Mouse (Mus musculus): ENCODE data around the gene Slc5a11. TPM values are rescaled to one million over a fixed set of nuclear protein-coding genes. Genes with fewer than 3 reads are reported as not detected.

Gene Slc5a11
- 0.37 and 0.63 TPM in 2 replicates for polyA plus RNA-seq (2015; fragmentation: Nextera tagmentation; extraction: Ambion mirVana)

- Histone ChIP-seq H3K9ac (no peak within 1 kb of the TSS), H3K9me3 (replicated peaks) (no peaks in the 10 kb centered on the region), H3K36me3 (no peaks in the 10 kb centered on the region), H3K4me1 (peaks cover 9% of the 10 kb centered on the region; the same call in 1 of the 2 replicates), H3K27me3 (no peaks in the 10 kb centered on the region), H3K4me2 (replicated peaks) (no peak within 1 kb of the TSS), H3K27ac (replicated peaks) (no peak within 1 kb of the TSS), H3K4me3 (replicated peaks) (no peak within 1 kb of the TSS)
- 31% methylated on average over 8 of the region's 8 CpGs for WGBS
- ATAC-seq (ENCODE audit: insufficient number of reproducible peaks, low FRiP score, low TSS enrichment, low read depth): peak; percentile 32; the same call in 1 of the 2 replicates
Observed at GRCm38 (mm10) chr7:123214365-123215075, at the start of gene Slc5a11. Slc5a11 (plus strand) TSS chr7:123214780.

- no peaks in the 10 kb centered on the region for H3K4me1 ChIP-seq
- no peak overlapping the region for H3K4me3 ChIP-seq (replicated peaks)
- no peaks in the 10 kb centered on the region for H3K9me3 ChIP-seq (replicated peaks)
- peaks cover 93% of the 10 kb centered on the region for H3K36me3 ChIP-seq
- no peaks in the 10 kb centered on the region for H3K27me3 ChIP-seq
- no peak overlapping the region for H3K4me2 ChIP-seq (replicated peaks)
- WGBS: 91% methylated on average over 2 of the region's 2 CpGs
- ATAC-seq (ENCODE audit: insufficient number of reproducible peaks, low FRiP score, low TSS enrichment, low read depth): no peak
- H3K9ac ChIP-seq: no peak overlapping the region
- no peak overlapping the region for H3K27ac ChIP-seq (replicated peaks)
Observed at GRCm38 (mm10) chr7:123167436-123167835, 47.1 kb upstream of the Slc5a11 start.

- ATAC-seq (ENCODE audit: insufficient number of reproducible peaks, low FRiP score, low TSS enrichment, low read depth): no peak
- H3K36me3 ChIP-seq: peaks cover 90% of the 10 kb centered on the region
Observed at GRCm38 (mm10) chr7:123169618-123170017, 45.0 kb upstream of the Slc5a11 start.

GRCm38 (mm10) chr7:123172101-123172500 lies 42.5 kb upstream of the Slc5a11 start:
- no peaks in the 10 kb centered on the region for H3K9me3 ChIP-seq (replicated peaks)
- H3K36me3 ChIP-seq: peaks cover 91% of the 10 kb centered on the region
- no peaks in the 10 kb centered on the region for H3K27me3 ChIP-seq
- no peak overlapping the region for H3K9ac ChIP-seq
- H3K4me3 ChIP-seq (replicated peaks): no peak overlapping the region
- 87% methylated on average over 5 of the region's 5 CpGs for WGBS
- no peaks in the 10 kb centered on the region for H3K4me1 ChIP-seq
- ATAC-seq (ENCODE audit: insufficient number of reproducible peaks, low FRiP score, low TSS enrichment, low read depth): no peak
- H3K4me2 ChIP-seq (replicated peaks): no peak overlapping the region
- H3K27ac ChIP-seq (replicated peaks): no peak overlapping the region

More at GRCm38 (mm10) chr7:123169618-123170017, 45.0 kb upstream of the Slc5a11 start:
- Histone ChIP-seq H3K4me1 (no peaks in the 10 kb centered on the region), H3K4me2 (replicated peaks) (no peak overlapping the region), H3K27ac (replicated peaks) (no peak overlapping the region), H3K9me3 (replicated peaks) (no peaks in the 10 kb centered on the region), H3K9ac (no peak overlapping the region), H3K27me3 (no peaks in the 10 kb centered on the region), H3K4me3 (replicated peaks) (no peak overlapping the region)
- 89% methylated on average over 2 of the region's 2 CpGs for WGBS

- no peak overlapping the region for H3K9ac ChIP-seq
- H3K36me3 ChIP-seq: peaks cover 87% of the 10 kb centered on the region
Observed at GRCm38 (mm10) chr7:123177215-123177614, 37.4 kb upstream of the Slc5a11 start.

GRCm38 (mm10) chr7:123181787-123182701 lies 32.5 kb upstream of the Slc5a11 start:
- WGBS: 84% methylated on average over 20 of the region's 20 CpGs
- no peak overlapping the region for H3K4me2 ChIP-seq (replicated peaks)
- H3K9me3 ChIP-seq (replicated peaks): no peaks in the 10 kb centered on the region
- H3K36me3 ChIP-seq: peaks cover 83% of the 10 kb centered on the region
- ATAC-seq (ENCODE audit: insufficient number of reproducible peaks, low FRiP score, low TSS enrichment, low read depth): no peak
- H3K9ac ChIP-seq: no peak overlapping the region
- no peaks in the 10 kb centered on the region for H3K4me1 ChIP-seq
- no peak overlapping the region for H3K4me3 ChIP-seq (replicated peaks)
- H3K27me3 ChIP-seq: no peaks in the 10 kb centered on the region
- no peak overlapping the region for H3K27ac ChIP-seq (replicated peaks)

More at GRCm38 (mm10) chr7:123177215-123177614, 37.4 kb upstream of the Slc5a11 start:
- Histone ChIP-seq H3K4me2 (replicated peaks) (no peak overlapping the region), H3K27ac (replicated peaks) (no peak overlapping the region), H3K9me3 (replicated peaks) (no peaks in the 10 kb centered on the region), H3K27me3 (no peaks in the 10 kb centered on the region), H3K4me3 (replicated peaks) (no peak overlapping the region), H3K4me1 (no peaks in the 10 kb centered on the region)
- ATAC-seq (ENCODE audit: insufficient number of reproducible peaks, low FRiP score, low TSS enrichment, low read depth): no peak; the same call in 1 of the 2 replicates

- no peaks in the 10 kb centered on the region for H3K27me3 ChIP-seq
- no peak overlapping the region for H3K9ac ChIP-seq
- ATAC-seq (ENCODE audit: insufficient number of reproducible peaks, low FRiP score, low TSS enrichment, low read depth): no peak
- H3K27ac ChIP-seq (replicated peaks): no peak overlapping the region
- H3K4me3 ChIP-seq (replicated peaks): no peak overlapping the region
- WGBS: 100% methylated on average over 1 of the region's 1 CpGs
- no peak overlapping the region for H3K4me2 ChIP-seq (replicated peaks)
- H3K4me1 ChIP-seq: no peaks in the 10 kb centered on the region
- no peaks in the 10 kb centered on the region for H3K9me3 ChIP-seq (replicated peaks)
- H3K36me3 ChIP-seq: peaks cover 89% of the 10 kb centered on the region
Observed at GRCm38 (mm10) chr7:123184891-123185290, 29.7 kb upstream of the Slc5a11 start.

GRCm38 (mm10) chr7:123186463-123186862 lies 28.1 kb upstream of the Slc5a11 start:
- H3K9ac ChIP-seq: no peak overlapping the region
- no peak overlapping the region for H3K4me3 ChIP-seq (replicated peaks)
- ATAC-seq (ENCODE audit: insufficient number of reproducible peaks, low FRiP score, low TSS enrichment, low read depth): no peak
- H3K27ac ChIP-seq (replicated peaks): no peak overlapping the region
- 91% methylated on average over 6 of the region's 6 CpGs for WGBS
- no peaks in the 10 kb centered on the region for H3K9me3 ChIP-seq (replicated peaks)
- H3K4me1 ChIP-seq: no peaks in the 10 kb centered on the region
- H3K4me2 ChIP-seq (replicated peaks): no peak overlapping the region
- H3K36me3 ChIP-seq: peaks cover 89% of the 10 kb centered on the region
- no peaks in the 10 kb centered on the region for H3K27me3 ChIP-seq

- H3K27me3 ChIP-seq: no peaks in the 10 kb centered on the region
- WGBS: 87% methylated on average over 4 of the region's 4 CpGs
- H3K9me3 ChIP-seq (replicated peaks): no peaks in the 10 kb centered on the region
- peaks cover 89% of the 10 kb centered on the region for H3K36me3 ChIP-seq
- ATAC-seq (ENCODE audit: insufficient number of reproducible peaks, low FRiP score, low TSS enrichment, low read depth): no peak
- H3K4me2 ChIP-seq (replicated peaks): no peak overlapping the region
- no peak overlapping the region for H3K4me3 ChIP-seq (replicated peaks)
- H3K27ac ChIP-seq (replicated peaks): no peak overlapping the region
- no peaks in the 10 kb centered on the region for H3K4me1 ChIP-seq
- no peak overlapping the region for H3K9ac ChIP-seq
Observed at GRCm38 (mm10) chr7:123187246-123187645, 27.3 kb upstream of the Slc5a11 start.

GRCm38 (mm10) chr7:123188462-123188861 lies 26.1 kb upstream of the Slc5a11 start:
- WGBS: 93% methylated on average over 3 of the region's 3 CpGs
- Histone ChIP-seq H3K4me3 (replicated peaks) (no peak overlapping the region), H3K36me3 (peaks cover 92% of the 10 kb centered on the region), H3K4me1 (no peaks in the 10 kb centered on the region), H3K27me3 (no peaks in the 10 kb centered on the region), H3K9me3 (replicated peaks) (no peaks in the 10 kb centered on the region), H3K27ac (replicated peaks) (no peak overlapping the region), H3K4me2 (replicated peaks) (no peak overlapping the region), H3K9ac (no peak overlapping the region)
- ATAC-seq (ENCODE audit: insufficient number of reproducible peaks, low FRiP score, low TSS enrichment, low read depth): no peak

GRCm38 (mm10) chr7:123189762-123190161 lies 24.8 kb upstream of the Slc5a11 start:
- no peak overlapping the region for H3K27ac ChIP-seq (replicated peaks)
- WGBS: 97% methylated on average over 8 of the region's 8 CpGs
- no peak overlapping the region for H3K4me2 ChIP-seq (replicated peaks)
- no peak overlapping the region for H3K4me3 ChIP-seq (replicated peaks)
- no peaks in the 10 kb centered on the region for H3K4me1 ChIP-seq
- no peaks in the 10 kb centered on the region for H3K27me3 ChIP-seq
- no peak overlapping the region for H3K9ac ChIP-seq
- H3K36me3 ChIP-seq: peaks cover 87% of the 10 kb centered on the region
- no peaks in the 10 kb centered on the region for H3K9me3 ChIP-seq (replicated peaks)
- no peak for ATAC-seq (ENCODE audit: insufficient number of reproducible peaks, low FRiP score, low TSS enrichment, low read depth)
